Comparison of ENCODE assay signal across 8 mouse cellular contexts in the genomic region with DNA sequence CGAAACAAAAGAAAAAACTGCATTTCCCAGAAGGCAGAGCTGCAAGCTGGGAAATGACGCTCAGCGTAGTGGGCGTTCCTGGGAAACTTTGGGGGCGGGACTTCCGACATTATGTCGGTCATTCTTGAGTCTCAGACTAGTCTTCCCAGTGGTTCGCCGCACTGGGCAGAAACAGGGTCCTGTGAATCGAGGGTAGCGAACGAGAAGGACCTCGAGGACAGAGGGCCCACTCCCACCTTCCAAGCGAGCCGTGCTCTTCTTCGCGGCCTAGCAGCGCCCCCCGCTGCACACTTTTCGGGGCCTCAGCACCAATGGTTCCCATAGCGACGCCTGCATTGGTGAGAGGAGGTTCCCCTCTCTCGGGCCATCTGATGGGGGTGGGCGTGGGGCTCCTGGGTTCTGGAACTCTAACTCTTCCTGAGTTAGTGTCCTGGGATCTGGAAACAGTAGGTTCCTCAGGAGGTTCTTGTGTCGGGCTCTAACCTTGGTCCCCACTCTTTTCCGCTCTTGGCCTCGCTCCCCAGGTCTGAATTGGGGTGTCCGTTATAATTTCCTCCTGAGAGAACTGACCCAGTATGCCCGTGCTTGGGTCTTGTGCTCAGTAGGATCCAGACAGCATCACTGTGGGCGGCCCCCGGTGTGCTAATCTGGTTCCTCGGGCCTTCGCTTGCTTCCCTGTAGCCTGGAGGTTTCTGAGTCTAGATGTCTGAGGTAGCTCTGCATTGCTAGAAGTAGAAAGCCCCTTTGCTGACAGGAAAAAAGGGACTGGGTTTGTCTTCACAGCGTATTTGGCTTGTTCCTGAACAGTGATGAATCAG. TPM values are rescaled to one million over a fixed set of nuclear protein-coding genes. Genes with fewer than 3 reads are reported as not detected.
DNase-seq lines count a peak whose midpoint lies in the region; ATAC-seq and TF ChIP-seq lines count a peak whose summit lies in the region.

No protein-coding gene starts in this region.

- no peaks in the 10 kb centered on the region for H3K27me3 ChIP-seq in hindbrain, embryonic 12.5 days
- H3K27me3 ChIP-seq in lung, postnatal 0 days (replicated peaks; ENCODE audit: insufficient read depth, low read length), result no peaks in the 10 kb centered on the region

- TF ChIP-seq EP300 in lung, postnatal 0 days (IDR thresholded peaks at IDR 0.05), result no peak

- H3K36me3 ChIP-seq in hindbrain, embryonic 12.5 days, result peaks cover 6% of the 10 kb centered on the region; the same call in 1 of the 2 replicates
- H3K36me3 ChIP-seq in lung, postnatal 0 days (ENCODE audit: insufficient read depth, low read length), result no peaks in the 10 kb centered on the region

- no peaks in the 10 kb centered on the region for H3K9me3 ChIP-seq in hindbrain, embryonic 12.5 days (replicated peaks)
- H3K9me3 ChIP-seq in lung, postnatal 0 days (ENCODE audit: low read length), result no peaks in the 10 kb centered on the region

- H3K4me2 ChIP-seq in hindbrain, embryonic 12.5 days (replicated peaks), result peak overlapping the region; percentile 66
- H3K4me2 ChIP-seq in lung, postnatal 0 days (replicated peaks; ENCODE audit: low read depth, low read length), result peak overlapping the region; percentile 66

- peaks cover 6% of the 10 kb centered on the region; the same call in 1 of the 2 replicates for H3K4me1 ChIP-seq in hindbrain, embryonic 12.5 days
- no peaks in the 10 kb centered on the region for H3K4me1 ChIP-seq in lung, postnatal 0 days (ENCODE audit: insufficient read depth, low read depth, low read length)

- peak; percentile 88 for DNase-seq in NIH3T3 (ENCODE audit: low read depth)
- DNase-seq in cerebellum, postnatal 14 days, result peak; percentile 80 to 85
- peak; percentile 49 to 66 for DNase-seq in frontal cortex, postnatal 14 days (ENCODE audit: low spot score in 2 of 2)
- DNase-seq in layer of hippocampus, postnatal 10 days (ENCODE audit: low spot score in 2 of 2), result peak; percentile 76 to 77
- peak; percentile 87 for DNase-seq in lung, postnatal 0 days (ENCODE audit: low spot score)
- DNase-seq in ovary, postnatal 14 days (ENCODE audit: low spot score), result peak; percentile 64
- peak; percentile 42 to 64 for DNase-seq in thymus, postnatal 10 days (ENCODE audit: low spot score in 2 of 2)

- H3K9ac ChIP-seq in hindbrain, embryonic 12.5 days, result peak overlapping the region; percentile 74
- peak overlapping the region; percentile 64 for H3K9ac ChIP-seq in lung, postnatal 0 days (replicated peaks; ENCODE audit: low read depth)

- H3K4me3 ChIP-seq in hindbrain, embryonic 12.5 days, result peak overlapping the region; percentile 58
- peak overlapping the region; percentile 63 for H3K4me3 ChIP-seq in lung, postnatal 0 days (ENCODE audit: low read depth, low read length)

- 0 out of 2 replicates have a peak overlapping the region, but pooled peaks have one; percentile 17 for H3K27ac ChIP-seq in hindbrain, embryonic 12.5 days
- H3K27ac ChIP-seq in lung, postnatal 0 days (ENCODE audit: low read length), result no peak overlapping the region

- peak; percentile 34 for TF ChIP-seq CTCF in lung, postnatal 0 days (IDR thresholded peaks at IDR 0.05)

- 29% methylated on average over 34 of the region's 34 CpGs for WGBS in hindbrain, embryonic 12.5 days
- 35% methylated on average over 34 of the region's 34 CpGs for WGBS in lung, postnatal 0 days

- ATAC-seq in hindbrain, embryonic 12.5 days (ENCODE audit: low FRiP score), result peak; percentile 88
- ATAC-seq in lung, postnatal 0 days, result peak; percentile 91

RNA-seq across cellular contexts. Expression of a gene that starts 52.8 kb away (rescaled TPM):
- 185 and 202 TPM in 2 replicates for polyA plus RNA-seq in hindbrain, embryonic 12.5 days (2016; fragmentation: Nextera tagmentation; extraction: Ambion mirVana)
- 100 to 1,000 TPM; 143 to 144 TPM for total RNA-seq in layer of hippocampus, postnatal 10 days (2021)
- 31.7 and 33.8 TPM in 2 replicates for polyA plus RNA-seq in lung, postnatal 0 days (2015; fragmentation: Nextera tagmentation; extraction: Ambion mirVana)
